Mouse (Mus musculus): ENCODE results near the gene Adamts2. TPM values are rescaled to one million over a fixed set of nuclear protein-coding genes. Genes with fewer than 3 reads are reported as not detected.

Gene Adamts2
- total and polyA plus RNA-seq, 3 experiments: 8.0 to 14.4 (median 10.6) TPM

DNA sequence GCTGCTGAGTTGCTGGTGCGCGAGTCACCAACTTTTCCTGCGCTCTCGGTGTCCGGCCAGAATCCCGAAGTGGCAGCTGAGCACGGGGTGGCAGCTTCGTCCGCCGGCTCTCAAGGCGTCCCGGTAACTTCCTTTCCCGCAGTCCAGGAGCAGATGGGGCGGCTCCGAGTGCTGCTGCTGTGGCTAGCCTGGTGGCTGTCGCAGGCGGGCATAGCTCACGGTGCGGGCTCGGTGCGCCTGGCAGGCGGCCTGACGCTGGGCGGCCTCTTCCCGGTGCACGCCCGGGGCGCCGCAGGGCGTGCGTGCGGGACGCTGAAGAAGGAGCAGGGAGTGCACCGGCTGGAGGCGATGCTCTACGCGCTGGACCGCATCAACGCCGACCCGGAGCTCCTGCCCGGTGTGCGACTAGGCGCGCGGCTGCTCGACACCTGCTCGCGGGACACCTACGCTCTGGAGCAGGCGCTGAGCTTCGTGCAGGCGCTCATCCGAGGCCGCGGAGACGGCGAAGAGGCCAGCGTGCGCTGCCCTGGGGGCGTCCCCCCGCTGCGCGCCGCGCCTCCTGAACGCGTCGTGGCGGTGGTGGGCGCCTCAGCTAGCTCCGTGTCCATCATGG is 249.2 kb downstream of the Adamts2 start:
- DNase-seq: peak in 1 of 2 experiments; percentile 12
- Histone ChIP-seq H3K9ac (ENCODE audit: low read depth, low read length) (no peak overlapping the region), H3K27ac (no peak overlapping the region), H3K36me3 (ENCODE audit: control insufficient read depth, insufficient read depth, low read length) (no peaks in the 10 kb centered on the region), H3K4me1 (ENCODE audit: control insufficient read depth, insufficient read depth, low read length) (no peaks in the 10 kb centered on the region), H3K79me2 (replicated peaks; ENCODE audit: control insufficient read depth, insufficient read depth, low read length) (no peaks in the 10 kb centered on the region), H3K27me3 (ENCODE audit: control insufficient read depth, insufficient read depth, low read length) (peaks cover 7% of the 10 kb centered on the region), H3K4me3 (peak overlapping the region; percentile 36)
- intact Hi-C loops (cut with DNase I): no loop called here
- WGBS: under 1% methylated on average over 72 of the region's 72 CpGs
- no peak for TF ChIP-seq POLR2A (IDR thresholded peaks at IDR 0.05; ENCODE audit: insufficient read depth, low read depth, low read length)
- TF ChIP-seq CTCF (IDR thresholded peaks at IDR 0.05): no peak
- TF ChIP-seq EP300 (IDR thresholded peaks at IDR 0.05; ENCODE audit: insufficient read depth, low read depth, low read length): no peak

Other genes with a start within 250 kb of the Adamts2 start
- gene Cby3, start 247.6 kb upstream of the Adamts2 start, total RNA-seq (2021): not detected
- gene Cby3, start 247.6 kb upstream of the Adamts2 start, polyA plus RNA-seq (2012; rRNA removed): 0.29 TPM in 1 of 2 replicates, not detected in the other
- gene Hnrnph1, start 225.1 kb upstream of the Adamts2 start, total RNA-seq (2021): 100 to 1,000 TPM; 110 to 114 TPM
- gene Hnrnph1, start 225.1 kb upstream of the Adamts2 start, polyA plus RNA-seq (2012; rRNA removed): 56.3 and 103 TPM in 2 replicates
- 10 to 100 TPM; 27.6 to 30.4 TPM for gene Rufy1, start 171.0 kb upstream of the Adamts2 start, total RNA-seq (2021)
- gene Rufy1, start 171.0 kb upstream of the Adamts2 start, polyA plus RNA-seq (2012; rRNA removed): 26.0 and 41.4 TPM in 2 replicates
- 1 to 10 TPM; 2.9 to 4.1 TPM for gene Zfp354c, start 225.6 kb downstream of the Adamts2 start, total RNA-seq (2021)
- gene Zfp354c, start 225.6 kb downstream of the Adamts2 start, polyA plus RNA-seq (2012; rRNA removed): 0.70 and 2.2 TPM in 2 replicates
- gene Zfp879, start 239.5 kb downstream of the Adamts2 start, total RNA-seq (2021): 1 to 10 TPM; 1.4 to 1.7 TPM
- 0.37 and 0.53 TPM in 2 replicates for gene Zfp879, start 239.5 kb downstream of the Adamts2 start, polyA plus RNA-seq (2012; rRNA removed)
- under 1 TPM in 1 of 2 experiments, not detected in 1; 0.07 TPM for gene Grm6, start 248.6 kb downstream of the Adamts2 start, total RNA-seq (2021)
- gene Grm6, start 248.6 kb downstream of the Adamts2 start, polyA plus RNA-seq (2012; rRNA removed): 0.06 TPM in 1 of 2 replicates, not detected in the other